Mouse (Mus musculus) E14TG2a.4 (cell line): ENCODE data around the gene Map4k2.

Experiments
- CTCF ChIP-seq: conservative IDR thresholded peaks from 2 replicates; pipeline ENCODE4 v1.5.1; 2014; ENCODE audit warnings: low read length
- NANOG ChIP-seq: IDR thresholded peaks from 2 replicates; pipeline ENCODE4 v1.6.1; 2014; ENCODE audit warnings: borderline replicate concordance, low read length, mixed read lengths
- POU5F1 ChIP-seq: IDR thresholded peaks from 2 replicates; pipeline ENCODE4 v1.6.1; 2014; ENCODE audit warnings: low read length, borderline replicate concordance

GRCm38 (mm10) chr19:6373539-6374400 lies 32.8 kb downstream of the Map4k2 start:
- TF ChIP-seq CTCF (peak; percentile 66), POU5F1 (no peak), NANOG (no peak)
